23 mouse cellular contexts compared by ENCODE assay signal in the genomic region with DNA sequence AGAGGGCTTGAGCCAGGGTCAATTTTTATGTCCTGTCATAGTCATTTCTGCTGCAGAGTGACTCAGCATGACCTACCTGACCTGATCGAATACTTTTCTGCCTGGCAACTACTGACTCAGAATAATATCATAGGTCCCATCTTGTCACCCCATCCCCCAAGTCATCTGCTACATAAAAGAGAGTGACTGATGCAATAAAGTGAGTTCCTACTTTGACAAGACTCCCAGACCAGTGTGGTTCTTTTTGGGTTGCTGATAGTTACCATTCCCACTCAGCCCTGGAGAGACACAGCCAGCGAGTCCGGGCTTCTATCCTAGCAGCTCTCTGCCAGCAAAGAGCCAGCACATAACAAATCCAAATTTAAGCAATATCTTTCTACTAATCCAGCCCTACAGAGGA.
"Had no signal": no experiment of that assay in that cellular context is flagged by ENCODE, and none has a peak within 500 bp of the region (broad histone marks: within the 10 kb centered on the region; RNA-seq: fewer than 3 reads in every experiment).

No protein-coding gene starts in this region.

- H3K4me1 ChIP-seq: heart, embryonic 10.5 days; heart, embryonic 12.5 days; hindbrain, embryonic 13.5 days; hindbrain, embryonic 15.5 days; limb, embryonic 10.5 days; limb, embryonic 12.5 days; liver, embryonic 12.5 days had no signal

- H3K9ac ChIP-seq: heart, embryonic 12.5 days; hindbrain, embryonic 13.5 days; hindbrain, embryonic 15.5 days; limb, embryonic 12.5 days; liver, embryonic 12.5 days; liver, embryonic 14.5 days had no signal

- DNase-seq: gastrocnemius, adult 2 months; gastrocnemius, postnatal 10 days; gastrocnemius, postnatal 25 days; heart, adult 18-20 months; heart, postnatal 10 days; kidney, adult 18-20 months; kidney, adult 8-10 months; kidney, postnatal 10 days; kidney, postnatal 25 days; kidney, postnatal 4 days; liver had no signal

- H3K27me3 ChIP-seq: heart, embryonic 12.5 days; hindbrain, embryonic 13.5 days; hindbrain, embryonic 15.5 days; limb, embryonic 12.5 days; liver, embryonic 12.5 days had no signal

- ATAC-seq: hindbrain, postnatal 0 days; intestine, postnatal 0 days; liver, embryonic 12.5 days had no signal

- H3K9me3 ChIP-seq: heart, embryonic 10.5 days; hindbrain, embryonic 13.5 days; hindbrain, embryonic 15.5 days; limb, embryonic 10.5 days; limb, embryonic 12.5 days; liver, embryonic 12.5 days had no signal

- H3K4me3 ChIP-seq: gastrocnemius, adult 2 months; heart, embryonic 10.5 days; heart, embryonic 12.5 days; hindbrain, embryonic 13.5 days; hindbrain, embryonic 15.5 days; layer of hippocampus, adult 2 months; left cerebral cortex, adult 2 months; limb, embryonic 10.5 days; limb, embryonic 12.5 days; liver, embryonic 12.5 days had no signal

- H3K36me3 ChIP-seq: heart, embryonic 10.5 days; heart, embryonic 12.5 days; hindbrain, embryonic 13.5 days; hindbrain, embryonic 15.5 days; limb, embryonic 10.5 days; limb, embryonic 12.5 days; liver, embryonic 12.5 days had no signal

- H3K27ac ChIP-seq: gastrocnemius, adult 2 months; heart, embryonic 10.5 days; hindbrain, embryonic 13.5 days; hindbrain, embryonic 15.5 days; hindbrain, postnatal 0 days; layer of hippocampus, adult 2 months; left cerebral cortex, adult 2 months; limb, embryonic 10.5 days; limb, embryonic 12.5 days; liver, embryonic 12.5 days; liver, embryonic 14.5 days had no signal

- H3K4me2 ChIP-seq: heart, embryonic 12.5 days; hindbrain, embryonic 13.5 days; hindbrain, embryonic 15.5 days; limb, embryonic 12.5 days; liver, embryonic 12.5 days had no signal
